Mouse (Mus musculus): Measurements from ENCODE around the gene Inha. TPM values are rescaled to one million over a fixed set of nuclear protein-coding genes. Genes with fewer than 3 reads are reported as not detected.

Gene Inha
- polyA plus RNA-seq, 1 experiment = 210 TPM

GRCm38 (mm10) chr1:75467215-75467927 is 39.5 kb upstream of the Inha start:
- peak overlapping the region; percentile 71 for H3K27ac ChIP-seq (ENCODE audit: control insufficient read depth, insufficient read depth, low read depth, low read length)
- H3K27me3 ChIP-seq (ENCODE audit: control insufficient read depth, insufficient read depth, low read length) = no peaks in the 10 kb centered on the region

DNA sequence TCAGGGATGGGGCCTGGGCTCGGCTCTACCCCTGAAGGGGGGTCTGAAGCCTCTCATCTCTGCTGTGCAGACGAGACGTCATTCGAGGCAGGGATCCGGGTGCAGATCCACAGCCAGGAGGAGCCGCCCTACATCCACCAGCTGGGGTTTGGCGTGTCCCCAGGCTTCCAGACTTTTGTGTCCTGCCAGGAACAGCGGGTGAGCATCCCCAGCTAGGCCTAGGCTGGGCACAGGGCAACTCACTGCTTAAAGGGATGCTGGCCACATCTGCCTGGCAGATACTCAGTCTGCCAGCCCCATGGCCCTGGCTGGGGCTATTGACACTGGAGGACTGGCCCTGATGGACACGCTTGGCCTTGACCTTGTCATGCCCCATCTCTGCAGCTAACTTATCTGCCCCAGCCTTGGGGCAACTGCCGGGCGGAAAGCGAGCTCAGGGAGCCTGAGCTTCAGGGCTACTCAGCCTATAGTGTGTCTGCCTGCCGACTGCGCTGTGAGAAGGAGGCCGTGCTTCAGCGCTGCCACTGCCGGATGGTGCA is 37.5 kb upstream of the Inha start:
- Histone ChIP-seq H3K36me3 (ENCODE audit: control insufficient read depth, insufficient read depth, low read length) (no peaks in the 10 kb centered on the region), H3K27me3 (ENCODE audit: control insufficient read depth, insufficient read depth, low read length) (no peaks in the 10 kb centered on the region), H3K27ac (ENCODE audit: control insufficient read depth, insufficient read depth, low read depth, low read length) (peak overlapping the region; percentile 19; the same call in 1 of the 2 replicates), H3K4me1 (ENCODE audit: control insufficient read depth, insufficient read depth, low read length) (no peaks in the 10 kb centered on the region), H3K4me3 (ENCODE audit: control insufficient read depth, low read depth, low read length) (no peak overlapping the region)
- no peak for TF ChIP-seq CTCF (IDR thresholded peaks at IDR 0.05; ENCODE audit: control insufficient read depth, insufficient read depth, insufficient replicate concordance, low read depth, low read length)
- no peak for TF ChIP-seq POLR2A (IDR thresholded peaks at IDR 0.05; ENCODE audit: control insufficient read depth, low read depth, low read length)

More at GRCm38 (mm10) chr1:75467215-75467927, 39.5 kb upstream of the Inha start:
- H3K4me3 ChIP-seq (ENCODE audit: control insufficient read depth, low read depth, low read length) = no peak overlapping the region
- H3K36me3 ChIP-seq (ENCODE audit: control insufficient read depth, insufficient read depth, low read length) = no peaks in the 10 kb centered on the region
- TF ChIP-seq POLR2A (IDR thresholded peaks at IDR 0.05; ENCODE audit: control insufficient read depth, low read depth, low read length) = no peak
- TF ChIP-seq CTCF (IDR thresholded peaks at IDR 0.05; ENCODE audit: control insufficient read depth, insufficient read depth, insufficient replicate concordance, low read depth, low read length) = peak; percentile 68
- no peaks in the 10 kb centered on the region for H3K4me1 ChIP-seq (ENCODE audit: control insufficient read depth, insufficient read depth, low read length)

- TF ChIP-seq POLR2A (IDR thresholded peaks at IDR 0.05; ENCODE audit: control insufficient read depth, low read depth, low read length) = no peak
- TF ChIP-seq CTCF (IDR thresholded peaks at IDR 0.05; ENCODE audit: control insufficient read depth, insufficient read depth, insufficient replicate concordance, low read depth, low read length) = no peak
- Histone ChIP-seq H3K27me3 (ENCODE audit: control insufficient read depth, insufficient read depth, low read length) (no peaks in the 10 kb centered on the region), H3K36me3 (ENCODE audit: control insufficient read depth, insufficient read depth, low read length) (no peaks in the 10 kb centered on the region), H3K4me1 (ENCODE audit: control insufficient read depth, insufficient read depth, low read length) (peaks cover 23% of the 10 kb centered on the region), H3K4me3 (ENCODE audit: control insufficient read depth, low read depth, low read length) (no peak overlapping the region), H3K27ac (ENCODE audit: control insufficient read depth, insufficient read depth, low read depth, low read length) (no peak overlapping the region)
Observed at GRCm38 (mm10) chr1:75476441-75476840, 30.4 kb upstream of the Inha start.

- TF ChIP-seq POLR2A (IDR thresholded peaks at IDR 0.05; ENCODE audit: control insufficient read depth, low read depth, low read length) (0 out of 2 replicates have a peak, but pooled peaks have one; percentile 17), CTCF (IDR thresholded peaks at IDR 0.05; ENCODE audit: control insufficient read depth, insufficient read depth, insufficient replicate concordance, low read depth, low read length) (peak; percentile 74)
- Histone ChIP-seq H3K36me3 (ENCODE audit: control insufficient read depth, insufficient read depth, low read length) (no peaks in the 10 kb centered on the region), H3K27ac (ENCODE audit: control insufficient read depth, insufficient read depth, low read depth, low read length) (no peak overlapping the region), H3K4me3 (ENCODE audit: control insufficient read depth, low read depth, low read length) (peak overlapping the region; percentile 82), H3K4me1 (ENCODE audit: control insufficient read depth, insufficient read depth, low read length) (peaks cover 23% of the 10 kb centered on the region), H3K27me3 (ENCODE audit: control insufficient read depth, insufficient read depth, low read length) (no peaks in the 10 kb centered on the region)
Observed at GRCm38 (mm10) chr1:75477264-75477965, 29.5 kb upstream of the Inha start.

DNA sequence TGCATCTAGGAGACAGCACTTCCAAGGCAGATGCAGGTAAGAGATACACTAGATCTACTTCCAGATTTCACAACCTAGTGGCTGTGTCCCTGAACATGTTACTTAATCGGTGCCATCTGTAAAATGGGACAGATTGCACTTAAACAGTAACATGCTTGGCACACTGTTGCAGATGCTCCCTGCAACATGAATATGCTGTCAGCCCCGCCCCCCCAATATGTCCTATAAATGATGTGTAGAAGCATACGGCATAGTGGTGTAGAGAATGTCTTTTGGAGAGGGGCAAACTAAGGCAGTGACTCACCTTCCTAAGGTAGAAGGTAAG is 28.9 kb upstream of the Inha start:
- TF ChIP-seq POLR2A (IDR thresholded peaks at IDR 0.05; ENCODE audit: control insufficient read depth, low read depth, low read length) (no peak), CTCF (IDR thresholded peaks at IDR 0.05; ENCODE audit: control insufficient read depth, insufficient read depth, insufficient replicate concordance, low read depth, low read length) (no peak)
- Histone ChIP-seq H3K27me3 (ENCODE audit: control insufficient read depth, insufficient read depth, low read length) (no peaks in the 10 kb centered on the region), H3K36me3 (ENCODE audit: control insufficient read depth, insufficient read depth, low read length) (no peaks in the 10 kb centered on the region), H3K27ac (ENCODE audit: control insufficient read depth, insufficient read depth, low read depth, low read length) (no peak overlapping the region), H3K4me3 (ENCODE audit: control insufficient read depth, low read depth, low read length) (peak overlapping the region; percentile 82; the same call in 1 of the 2 replicates), H3K4me1 (ENCODE audit: control insufficient read depth, insufficient read depth, low read length) (peaks cover 23% of the 10 kb centered on the region)

- Histone ChIP-seq H3K4me3 (ENCODE audit: control insufficient read depth, low read depth, low read length) (peak overlapping the region; percentile 79), H3K36me3 (ENCODE audit: control insufficient read depth, insufficient read depth, low read length) (no peaks in the 10 kb centered on the region), H3K4me1 (ENCODE audit: control insufficient read depth, insufficient read depth, low read length) (peaks cover 23% of the 10 kb centered on the region), H3K27ac (ENCODE audit: control insufficient read depth, insufficient read depth, low read depth, low read length) (peak overlapping the region; percentile 26), H3K27me3 (ENCODE audit: control insufficient read depth, insufficient read depth, low read length) (no peaks in the 10 kb centered on the region)
- TF ChIP-seq CTCF (IDR thresholded peaks at IDR 0.05; ENCODE audit: control insufficient read depth, insufficient read depth, insufficient replicate concordance, low read depth, low read length) (no peak), POLR2A (IDR thresholded peaks at IDR 0.05; ENCODE audit: control insufficient read depth, low read depth, low read length) (no peak)
Observed at GRCm38 (mm10) chr1:75478497-75478896, 28.4 kb upstream of the Inha start.

- Histone ChIP-seq H3K36me3 (ENCODE audit: control insufficient read depth, insufficient read depth, low read length) (no peaks in the 10 kb centered on the region), H3K4me1 (ENCODE audit: control insufficient read depth, insufficient read depth, low read length) (peaks cover 23% of the 10 kb centered on the region), H3K27ac (ENCODE audit: control insufficient read depth, insufficient read depth, low read depth, low read length) (peak within 1 kb of the TSS; percentile 26), H3K4me3 (ENCODE audit: control insufficient read depth, low read depth, low read length) (peak within 1 kb of the TSS; percentile 79), H3K27me3 (ENCODE audit: control insufficient read depth, insufficient read depth, low read length) (no peaks in the 10 kb centered on the region)
- TF ChIP-seq CTCF (IDR thresholded peaks at IDR 0.05; ENCODE audit: control insufficient read depth, insufficient read depth, insufficient replicate concordance, low read depth, low read length) (no peak), POLR2A (IDR thresholded peaks at IDR 0.05; ENCODE audit: control insufficient read depth, low read depth, low read length) (no peak)
Observed at GRCm38 (mm10) chr1:75478916-75479634, 27.8 kb upstream of the Inha start, which contains the start of the genes Chpf and Tmem198. Gene Chpf (minus strand): TSS chr1:75479307. Gene Tmem198 (plus strand): TSS chr1:75479532.
